25 mouse cellular contexts compared by ENCODE assay signal in genomic region chr4:101430000-101430399, GRCm38 (mm10). TPM values are rescaled to one million over a fixed set of nuclear protein-coding genes. Genes with fewer than 3 reads are reported as not detected.
DNase-seq lines count a peak whose midpoint lies in the region; ATAC-seq and TF ChIP-seq lines count a peak whose summit lies in the region.
"Had no signal": no experiment of that assay in that cellular context is flagged by ENCODE, and none has a peak within 500 bp of the region (broad histone marks: within the 10 kb centered on the region; RNA-seq: fewer than 3 reads in every experiment).

No protein-coding gene starts in this region.

- H3K4me2 ChIP-seq in kidney, embryonic 15.5 days = no peak overlapping the region
- no peak overlapping the region for H3K4me2 ChIP-seq in kidney, embryonic 16.5 days (replicated peaks; ENCODE audit: low read depth, low read length)
- H3K4me2 ChIP-seq in liver, embryonic 12.5 days = no peak overlapping the region
- H3K4me2 ChIP-seq: embryonic facial prominence, embryonic 12.5 days; embryonic facial prominence, embryonic 15.5 days; heart, embryonic 13.5 days had no signal

- peaks cover 21% of the 10 kb centered on the region; the same call in 1 of the 2 replicates for H3K79me2 ChIP-seq in liver, adult 2 months (ENCODE audit: control insufficient read depth, insufficient read depth, low read length)

- peak; percentile 66 for DNase-seq in kidney, adult 2 months
- DNase-seq in kidney, postnatal 14 days = peak; percentile 43
- DNase-seq in liver, adult 2 months (ENCODE audit: extremely low read depth, low read depth, low spot score) = peak; percentile 73
- no peak for DNase-seq in testis, postnatal 10 days (ENCODE audit: low spot score)
- DNase-seq: adrenal gland, adult 2 months; adrenal gland, postnatal 14 days; cerebellum, adult 11 months; cerebellum, adult 2 months; cerebellum, adult 9-11 months; forebrain, postnatal 0 days; gastrocnemius, adult 2 months; gastrocnemius, postnatal 14 days; heart, adult 18-20 months; heart, postnatal 14 days; heart, postnatal 4 days had no signal

- H3K4me1 ChIP-seq in kidney, adult 2 months (ENCODE audit: control insufficient read depth, insufficient read depth, low read length) = peaks cover 43% of the 10 kb centered on the region; the same call in 1 of the 2 replicates
- H3K4me1 ChIP-seq in kidney, embryonic 15.5 days = no peaks in the 10 kb centered on the region
- H3K4me1 ChIP-seq in kidney, embryonic 16.5 days (ENCODE audit: insufficient read depth, low read length) = no peaks in the 10 kb centered on the region
- H3K4me1 ChIP-seq in liver, adult 2 months (ENCODE audit: control insufficient read depth, insufficient read depth, low read length) = peaks cover 18% of the 10 kb centered on the region
- peaks cover 5% of the 10 kb centered on the region; the same call in 1 of the 2 replicates for H3K4me1 ChIP-seq in liver, embryonic 12.5 days
- no peaks in the 10 kb centered on the region for H3K4me1 ChIP-seq in testis, adult 2 months (ENCODE audit: control insufficient read depth, insufficient read depth, low read length)
- H3K4me1 ChIP-seq: embryonic facial prominence, embryonic 12.5 days had no signal

- no peaks in the 10 kb centered on the region for H3K36me3 ChIP-seq in kidney, adult 2 months (ENCODE audit: control insufficient read depth, insufficient read depth, low read length)
- H3K36me3 ChIP-seq in kidney, embryonic 15.5 days = no peaks in the 10 kb centered on the region
- H3K36me3 ChIP-seq in kidney, embryonic 16.5 days (ENCODE audit: insufficient read depth, low read length) = no peaks in the 10 kb centered on the region
- H3K36me3 ChIP-seq in liver, adult 2 months (ENCODE audit: control insufficient read depth, insufficient read depth, low read length) = peaks cover 3% of the 10 kb centered on the region; the same call in 1 of the 2 replicates
- H3K36me3 ChIP-seq in liver, embryonic 12.5 days = no peaks in the 10 kb centered on the region; the same call in 1 of the 2 replicates
- H3K36me3 ChIP-seq in testis, adult 2 months (ENCODE audit: control insufficient read depth, insufficient read depth, low read length) = no peaks in the 10 kb centered on the region
- H3K36me3 ChIP-seq: embryonic facial prominence, embryonic 12.5 days; embryonic facial prominence, embryonic 15.5 days had no signal

- no peaks in the 10 kb centered on the region for H3K9me3 ChIP-seq in kidney, embryonic 15.5 days (replicated peaks)
- H3K9me3 ChIP-seq in kidney, embryonic 16.5 days (ENCODE audit: low read length) = no peaks in the 10 kb centered on the region
- H3K9me3 ChIP-seq in liver, embryonic 12.5 days (replicated peaks) = no peaks in the 10 kb centered on the region
- H3K9me3 ChIP-seq: embryonic facial prominence, embryonic 12.5 days; embryonic facial prominence, embryonic 15.5 days; heart, embryonic 10.5 days; heart, embryonic 13.5 days had no signal

- ATAC-seq in kidney, embryonic 15.5 days (replicated peaks; ENCODE audit: low FRiP score) = no peak
- no peak for ATAC-seq in kidney, embryonic 16.5 days (ENCODE audit: low FRiP score, low TSS enrichment)
- no peak for ATAC-seq in liver, embryonic 12.5 days
- ATAC-seq: CD4-positive, CD25-positive, alpha-beta regulatory T cell, adult 4 months; forebrain, embryonic 14.5 days; forebrain, postnatal 0 days had no signal

- no peak for TF ChIP-seq POLR2A in kidney, adult 2 months (IDR thresholded peaks at IDR 0.05; ENCODE audit: low read depth, low read length)
- TF ChIP-seq POLR2A in liver, adult 2 months (IDR thresholded peaks at IDR 0.05; ENCODE audit: extremely low read depth, insufficient read depth, low read length) = no peak
- TF ChIP-seq POLR2A in testis, adult 2 months (IDR thresholded peaks at IDR 0.05; ENCODE audit: control insufficient read depth, low read depth, low read length) = no peak

- H3K27ac ChIP-seq in kidney, adult 2 months (ENCODE audit: insufficient read depth, low read depth, low read length) = peak overlapping the region; percentile 98; the same call in 1 of the 2 replicates
- H3K27ac ChIP-seq in kidney, embryonic 15.5 days = no peak overlapping the region
- no peak overlapping the region for H3K27ac ChIP-seq in kidney, embryonic 16.5 days (ENCODE audit: low read length)
- H3K27ac ChIP-seq in liver, adult 2 months (replicated peaks; ENCODE audit: insufficient read depth, low read depth, low read length) = peak overlapping the region; percentile 29; the same call in 1 of the 2 replicates
- no peak overlapping the region for H3K27ac ChIP-seq in liver, embryonic 12.5 days
- H3K27ac ChIP-seq in testis, adult 2 months (ENCODE audit: control insufficient read depth, insufficient read depth, low read depth, low read length) = no peak overlapping the region
- H3K27ac ChIP-seq: embryonic facial prominence, embryonic 12.5 days; embryonic facial prominence, embryonic 15.5 days; gastrocnemius, adult 2 months; heart, embryonic 10.5 days; heart, embryonic 13.5 days had no signal

- no peak overlapping the region for H3K9ac ChIP-seq in kidney, embryonic 15.5 days
- H3K9ac ChIP-seq in kidney, embryonic 16.5 days (replicated peaks; ENCODE audit: low read length) = no peak overlapping the region
- no peak overlapping the region for H3K9ac ChIP-seq in liver, adult 2 months (ENCODE audit: low read depth, low read length)
- H3K9ac ChIP-seq in liver, embryonic 12.5 days = no peak overlapping the region
- H3K9ac ChIP-seq: embryonic facial prominence, embryonic 12.5 days; embryonic facial prominence, embryonic 15.5 days; forebrain, postnatal 0 days; heart, embryonic 13.5 days had no signal

- no peak for TF ChIP-seq CTCF in kidney, adult 2 months (conservative IDR thresholded peaks at IDR 0.05; ENCODE audit: insufficient read depth, insufficient read length, low read depth, low read length)
- TF ChIP-seq CTCF in liver, adult 2 months (IDR thresholded peaks at IDR 0.05; ENCODE audit: low read depth, low read length) = no peak
- TF ChIP-seq CTCF in testis, adult 2 months (IDR thresholded peaks at IDR 0.05; ENCODE audit: control insufficient read depth, insufficient read depth, insufficient replicate concordance, low read depth, low read length) = no peak

- no peaks in the 10 kb centered on the region for H3K27me3 ChIP-seq in kidney, adult 2 months (replicated peaks; ENCODE audit: control insufficient read depth, insufficient read depth, low read length)
- H3K27me3 ChIP-seq in kidney, embryonic 15.5 days = no peaks in the 10 kb centered on the region
- H3K27me3 ChIP-seq in kidney, embryonic 16.5 days (ENCODE audit: insufficient read depth, low read length) = no peaks in the 10 kb centered on the region
- H3K27me3 ChIP-seq in liver, adult 2 months (ENCODE audit: control insufficient read depth, insufficient read depth, low read length) = no peaks in the 10 kb centered on the region
- no peaks in the 10 kb centered on the region for H3K27me3 ChIP-seq in liver, embryonic 12.5 days (replicated peaks)
- H3K27me3 ChIP-seq in testis, adult 2 months (ENCODE audit: control insufficient read depth, insufficient read depth, low read length) = no peaks in the 10 kb centered on the region
- H3K27me3 ChIP-seq: embryonic facial prominence, embryonic 12.5 days; embryonic facial prominence, embryonic 15.5 days; heart, embryonic 13.5 days had no signal

- no peak overlapping the region for H3K4me3 ChIP-seq in kidney, adult 2 months (ENCODE audit: insufficient read depth, low read depth, low read length)
- no peak overlapping the region for H3K4me3 ChIP-seq in kidney, embryonic 15.5 days (replicated peaks)
- H3K4me3 ChIP-seq in kidney, embryonic 16.5 days (ENCODE audit: low read length) = no peak overlapping the region
- no peak overlapping the region for H3K4me3 ChIP-seq in liver, adult 2 months (ENCODE audit: insufficient read depth, low read depth, low read length)
- H3K4me3 ChIP-seq in liver, embryonic 12.5 days = no peak overlapping the region
- peak overlapping the region; percentile 56; the same call in 1 of the 2 replicates for H3K4me3 ChIP-seq in testis, adult 2 months (ENCODE audit: control insufficient read depth, low read depth, low read length)
- H3K4me3 ChIP-seq: embryonic facial prominence, embryonic 12.5 days; embryonic facial prominence, embryonic 15.5 days; gastrocnemius, adult 2 months; heart, embryonic 10.5 days; heart, embryonic 13.5 days had no signal

- 77% methylated on average over 6 of the region's 6 CpGs for WGBS in kidney, adult 2 months
- 86% methylated on average over 6 of the region's 6 CpGs for WGBS in kidney, embryonic 15.5 days
- 80% methylated on average over 6 of the region's 6 CpGs for WGBS in kidney, embryonic 16.5 days
- 58% methylated on average over 6 of the region's 6 CpGs for WGBS in liver, adult 2 months
- WGBS in liver, embryonic 12.5 days (ENCODE audit: insufficient replicate concordance) = 87% methylated on average over 6 of the region's 6 CpGs

RNA-seq across cellular contexts. Expression of gene Ak4, which starts 10.9 kb away (rescaled TPM):
- 135 and 164 TPM in 2 replicates for polyA plus RNA-seq in kidney, adult 2 months (2012; rRNA removed)
- polyA plus RNA-seq in kidney, embryonic 15.5 days (2015; fragmentation: Nextera tagmentation; extraction: Ambion mirVana) = 17.8 and 19.0 TPM in 2 replicates
- polyA plus RNA-seq in kidney, embryonic 16.5 days (2015; fragmentation: Nextera tagmentation; extraction: Ambion mirVana) = 21.0 and 23.8 TPM in 2 replicates
- total RNA-seq in liver, adult 2 months (2014; rRNA removed) = 55.7 and 58.7 TPM in 2 replicates
- polyA plus RNA-seq in liver, adult 2 months (2012; rRNA removed) = 14.7 and 16.0 TPM in 2 replicates
- 11.7 and 12.0 TPM in 2 replicates for polyA plus RNA-seq in liver, embryonic 12.5 days (2016; fragmentation: Nextera tagmentation; extraction: Ambion mirVana)
- 3.3 and 4.2 TPM in 2 replicates for polyA plus RNA-seq in testis, adult 2 months (2012; rRNA removed)

Comparison
In these comparisons a context has a peak if more than half of its experiments do, and no peak if none do; other contexts are left out.
1. H3K27ac ChIP-seq: peak in kidney, adult 2 months (single experiment) and liver, adult 2 months (single experiment); none in kidney, embryonic 15.5 days (single experiment), kidney, embryonic 16.5 days (single experiment), liver, embryonic 12.5 days (single experiment) and testis, adult 2 months (single experiment).